Mouse (Mus musculus) thymus, postnatal 10 days (tissue): ENCODE results near the gene Rabl3.

Experiments
- DNase-seq, 2 experiments: peaks; one replicate each; pipeline ENCODE4 v3.0.0; 2021; ENCODE audit warnings: low spot score in 2 of 2

The Rabl3 gene

GRCm38 (mm10) chr16:37591551-37591950 lies 51.9 kb downstream of the Rabl3 start:
- no peak for DNase-seq

GRCm38 (mm10) chr16:37597412-37597811 lies 57.7 kb downstream of the Rabl3 start:
- no peak for DNase-seq

GRCm38 (mm10) chr16:37598463-37598862 lies 58.8 kb downstream of the Rabl3 start:
- no peak for DNase-seq

GRCm38 (mm10) chr16:37599326-37599725 lies 59.6 kb downstream of the Rabl3 start:
- no peak for DNase-seq

- DNase-seq, result no peak
Observed at GRCm38 (mm10) chr16:37603431-37603830, 63.7 kb downstream of the Rabl3 start.

- no peak for DNase-seq
Observed at GRCm38 (mm10) chr16:37604243-37604642, 64.6 kb downstream of the Rabl3 start.

- DNase-seq, result no peak
Observed at GRCm38 (mm10) chr16:37610333-37610732, 70.6 kb downstream of the Rabl3 start.

- DNase-seq, result no peak
Observed at GRCm38 (mm10) chr16:37611072-37611471, 71.4 kb downstream of the Rabl3 start.

- DNase-seq, result no peak
Observed at GRCm38 (mm10) chr16:37612013-37612412, 72.3 kb downstream of the Rabl3 start.

- no peak for DNase-seq
Observed at GRCm38 (mm10) chr16:37614540-37614939, 74.9 kb downstream of the Rabl3 start.

- no peak for DNase-seq
Observed at GRCm38 (mm10) chr16:37615429-37615828, 75.7 kb downstream of the Rabl3 start.

GRCm38 (mm10) chr16:37616104-37616503 lies 76.4 kb downstream of the Rabl3 start:
- DNase-seq, result no peak

- no peak for DNase-seq
Observed at GRCm38 (mm10) chr16:37617695-37618094, 78.0 kb downstream of the Rabl3 start.
